Mouse (Mus musculus): ENCODE data around the gene Snx11.

Gene Snx11

DNA sequence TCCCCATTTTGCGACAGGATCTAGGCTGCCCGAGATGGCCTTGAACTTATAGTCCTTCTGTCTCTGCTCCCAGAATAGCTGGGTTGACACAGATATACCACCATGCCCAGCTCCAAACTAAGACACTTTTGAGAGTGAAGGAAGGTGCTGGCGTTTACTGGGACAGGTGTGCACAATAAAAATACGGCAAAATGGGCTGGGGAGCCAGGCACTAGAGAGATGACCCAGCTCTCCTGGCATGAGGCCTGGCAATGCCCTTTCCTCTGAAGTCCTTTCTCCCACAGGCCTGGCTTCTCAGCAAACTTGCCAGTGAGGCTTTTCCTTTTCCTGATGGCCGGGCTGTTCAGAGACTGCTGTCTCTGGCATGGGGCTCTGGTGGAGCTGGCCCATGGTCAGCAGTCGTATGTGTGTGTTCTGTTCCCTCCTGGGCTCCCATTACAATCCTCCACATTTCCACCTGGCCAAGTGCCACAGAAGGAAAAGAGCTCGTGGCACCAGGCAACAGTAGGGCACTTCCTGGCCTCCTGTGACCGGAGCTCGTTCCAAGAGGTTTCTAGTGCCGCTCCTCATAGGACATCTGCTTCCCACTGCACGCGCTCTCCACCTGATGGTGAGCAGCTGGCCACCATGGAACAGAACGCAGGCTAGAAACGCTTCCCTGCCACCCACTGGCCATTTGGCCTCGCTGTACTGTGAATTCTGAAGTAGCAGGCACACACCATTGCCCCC lies 14.5 kb downstream of the Snx11 start:
- no peak for DNase-seq (ENCODE audit: low spot score in 2 of 2)

DNA sequence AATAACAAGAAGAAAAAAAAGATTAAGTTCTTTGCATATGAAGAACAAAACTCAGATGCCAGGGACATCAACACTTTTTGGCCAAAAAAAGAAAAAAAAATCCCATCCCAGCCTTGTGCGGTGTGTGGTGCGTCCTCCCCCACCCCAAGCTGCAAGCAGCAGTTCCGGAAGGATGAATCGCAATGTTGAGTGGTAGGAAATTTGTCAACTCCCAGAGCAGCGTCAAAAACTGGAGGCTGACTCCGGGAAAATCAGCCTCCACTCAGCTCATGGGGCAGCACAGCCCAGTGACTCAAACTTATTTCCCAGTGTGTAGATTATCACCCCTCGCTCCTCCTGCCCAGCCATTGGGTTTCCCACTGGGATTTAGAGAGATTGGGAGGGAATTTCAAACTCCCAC lies 15.4 kb downstream of the Snx11 start:
- DNase-seq (ENCODE audit: low spot score in 2 of 2), result no peak

DNA sequence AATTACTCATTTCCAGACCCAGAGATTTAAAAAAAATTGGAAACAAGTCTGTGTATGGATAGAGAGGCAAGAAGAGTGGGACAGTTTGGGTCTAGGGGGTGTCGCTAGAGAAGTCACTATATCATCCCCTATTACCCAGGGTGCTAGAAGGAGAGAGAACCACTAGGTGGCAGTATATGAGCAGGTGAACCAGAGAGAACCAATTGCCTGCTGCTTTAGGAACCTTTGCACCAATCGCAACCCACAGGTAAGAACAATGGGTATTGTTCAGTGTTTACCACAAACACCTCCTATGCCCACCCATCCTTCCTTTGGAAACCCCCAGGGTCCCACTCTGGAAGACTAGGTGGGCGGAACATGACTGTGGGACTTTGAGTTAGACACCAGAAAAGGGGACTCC lies 17.3 kb downstream of the Snx11 start:
- DNase-seq (ENCODE audit: low spot score in 2 of 2), result peak in 1 of 2 experiments; percentile 42

GRCm38 (mm10) chr11:96758402-96758801 lies 19.0 kb downstream of the Snx11 start:
- DNase-seq (ENCODE audit: low spot score in 2 of 2), result no peak

DNA sequence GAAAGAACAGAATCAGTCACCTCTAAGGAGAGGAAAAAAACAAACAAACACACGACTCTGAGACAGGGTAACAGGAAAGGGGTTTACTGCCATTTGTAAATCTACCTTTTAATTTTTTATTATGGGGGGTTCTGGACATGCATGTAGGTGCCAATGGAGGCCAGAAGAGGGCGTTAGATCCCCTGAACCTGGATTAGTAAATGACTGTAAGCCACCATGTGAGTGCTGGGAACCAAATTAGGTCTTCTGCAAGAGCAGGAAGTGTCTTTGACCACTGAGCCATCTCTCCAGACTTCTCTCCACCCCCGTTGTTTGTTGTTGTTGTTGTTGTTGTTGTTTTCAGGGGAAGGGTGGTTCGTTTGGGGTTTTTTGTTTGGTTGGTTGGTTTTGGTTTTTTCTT lies 19.9 kb downstream of the Snx11 start:
- DNase-seq (ENCODE audit: low spot score in 2 of 2), result no peak

GRCm38 (mm10) chr11:96755298-96755697 lies 22.1 kb downstream of the Snx11 start:
- DNase-seq (ENCODE audit: low spot score in 2 of 2), result no peak

DNA sequence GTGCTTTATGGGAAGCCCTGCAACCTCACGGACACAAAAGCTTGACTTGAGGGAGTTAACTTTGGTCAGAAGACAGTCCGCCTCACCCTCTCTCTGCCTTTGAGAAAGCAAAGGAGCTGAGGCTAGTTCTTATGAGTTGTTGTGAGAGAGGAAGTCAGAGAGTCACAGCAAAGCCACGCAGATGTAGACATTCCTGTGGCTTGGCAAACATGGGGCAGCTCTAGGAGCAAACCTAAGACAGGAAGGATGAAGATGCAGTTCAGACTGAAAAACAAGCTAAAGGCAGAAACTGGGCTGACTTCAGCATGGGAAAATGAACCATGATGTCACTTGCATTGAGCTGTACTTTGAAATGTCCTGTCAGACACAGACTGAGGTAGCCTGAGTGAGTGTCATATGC lies 29.8 kb downstream of the Snx11 start:
- no peak for DNase-seq (ENCODE audit: low spot score in 2 of 2)

DNA sequence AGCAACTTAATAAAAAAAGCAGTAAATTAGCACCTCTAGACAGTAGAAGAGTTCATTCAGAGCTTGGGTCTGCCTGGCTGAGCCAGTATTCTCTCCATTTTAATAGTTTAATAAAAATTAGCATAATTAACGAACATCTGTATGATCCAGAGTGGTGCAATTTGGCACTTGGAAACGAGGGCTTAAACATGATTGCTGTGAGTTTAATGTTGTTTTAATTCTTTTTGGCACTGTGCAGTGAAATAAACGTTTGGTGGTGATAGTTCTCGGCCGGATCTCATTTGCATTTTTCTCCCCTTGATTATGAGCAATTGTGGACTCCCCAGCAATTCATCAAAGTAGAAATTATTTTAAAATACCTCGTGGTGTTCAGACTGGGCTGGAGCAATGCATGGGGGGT lies 30.7 kb downstream of the Snx11 start:
- DNase-seq (ENCODE audit: low spot score in 2 of 2), result no peak

DNA sequence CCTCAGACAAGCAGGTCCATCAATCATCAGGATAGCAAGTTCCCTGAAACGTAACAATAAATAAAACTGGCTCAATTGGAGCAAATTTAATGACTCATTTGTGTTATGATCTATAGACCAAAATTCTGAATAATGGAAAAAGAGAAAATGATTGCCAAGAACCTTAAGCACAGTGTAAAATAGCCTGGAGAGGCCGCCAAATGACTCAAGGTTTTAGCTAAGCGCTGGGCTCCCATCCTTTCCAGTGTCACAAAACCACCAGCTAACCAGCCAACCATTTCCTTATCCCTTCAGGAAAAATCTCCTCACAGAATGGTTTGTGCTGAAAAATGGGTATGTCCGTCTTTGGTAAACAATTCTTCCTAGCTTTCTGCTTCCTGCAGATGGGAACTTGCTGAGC lies 33.5 kb downstream of the Snx11 start:
- DNase-seq (ENCODE audit: low spot score in 2 of 2), result no peak

- no peak for DNase-seq (ENCODE audit: low spot score in 2 of 2)
Measured at GRCm38 (mm10) chr11:96743000-96743399, 34.4 kb downstream of the Snx11 start.

DNA sequence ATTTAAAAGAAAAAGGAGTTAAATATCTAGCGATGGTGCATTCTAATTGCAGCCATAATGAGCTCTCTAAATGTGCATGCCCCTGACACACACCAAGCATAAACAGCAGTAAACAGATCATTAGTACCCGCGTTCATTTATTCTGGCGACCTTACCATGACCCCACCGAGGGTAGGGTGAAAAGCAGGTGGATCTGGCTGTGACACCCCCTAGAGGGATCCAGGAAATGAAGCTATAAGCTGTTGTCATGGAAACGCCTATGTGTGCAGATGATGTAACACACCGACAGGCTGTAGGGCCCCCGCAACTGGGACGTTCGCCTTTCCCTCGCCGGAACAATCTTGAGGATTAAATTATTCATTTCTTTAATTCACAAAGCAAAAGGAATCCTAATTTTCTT lies 35.4 kb downstream of the Snx11 start:
- no peak for DNase-seq (ENCODE audit: low spot score in 2 of 2)

DNA sequence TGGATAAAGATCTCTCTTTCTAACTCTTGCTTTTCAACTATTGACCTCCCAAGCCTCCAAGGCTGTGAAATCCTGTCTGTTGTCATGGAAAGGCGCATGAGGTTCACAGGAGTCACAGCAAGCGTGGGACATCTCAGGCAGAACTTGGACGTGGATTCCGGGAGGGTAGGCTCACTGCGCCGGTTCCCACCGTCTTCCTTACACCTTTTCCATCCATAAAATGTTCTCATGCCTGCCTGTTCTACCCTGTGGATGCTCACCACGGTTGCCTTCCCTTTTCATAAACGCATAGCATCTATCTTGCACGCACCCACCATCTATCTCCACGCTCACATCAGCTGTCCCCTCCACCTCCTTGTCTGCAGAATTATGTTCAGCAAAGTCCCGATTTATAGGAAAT lies 36.6 kb downstream of the Snx11 start:
- DNase-seq (ENCODE audit: low spot score in 2 of 2), result no peak

DNA sequence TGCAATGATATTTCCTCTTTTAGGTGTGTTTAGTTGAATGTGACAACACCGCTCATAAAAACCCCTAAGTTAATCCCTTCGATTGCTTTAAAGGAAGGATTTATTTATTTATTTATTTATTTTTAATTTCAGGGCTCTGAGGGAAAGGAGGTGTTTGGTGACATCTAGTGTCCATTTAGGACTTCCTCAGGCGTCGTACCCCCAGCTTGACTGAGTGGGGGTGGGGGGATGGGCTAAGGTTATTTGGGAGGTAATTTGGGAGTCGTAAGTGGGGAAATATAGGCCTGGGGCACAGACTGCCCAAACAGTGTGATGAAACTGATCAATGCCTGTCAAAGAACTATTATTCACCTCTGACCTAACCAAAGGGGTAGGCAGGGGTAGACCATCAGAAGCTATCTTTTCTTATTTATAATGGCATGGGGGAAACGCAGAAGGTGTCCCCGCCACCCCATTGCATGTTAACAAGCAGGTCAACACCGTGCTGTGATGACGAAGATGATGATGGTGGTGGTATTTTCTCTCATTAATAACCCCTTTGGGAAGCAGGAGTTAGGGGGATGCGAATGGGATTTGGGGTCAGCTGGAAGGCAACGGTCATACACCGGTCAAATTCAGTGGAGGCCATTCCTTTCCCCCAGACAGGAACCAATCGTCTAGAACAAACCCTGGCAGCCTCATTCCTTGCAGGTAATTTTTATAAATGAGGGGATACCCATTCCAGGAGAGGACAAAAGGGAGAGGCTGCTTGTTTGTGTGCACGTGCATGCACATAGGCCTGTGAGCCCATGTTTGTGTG lies 39.5 kb downstream of the Snx11 start:
- DNase-seq (ENCODE audit: low spot score in 2 of 2), result no peak

GRCm38 (mm10) chr11:96736361-96736760 lies 41.0 kb downstream of the Snx11 start:
- DNase-seq (ENCODE audit: low spot score in 2 of 2), result no peak

GRCm38 (mm10) chr11:96735908-96736307 lies 41.5 kb downstream of the Snx11 start:
- DNase-seq (ENCODE audit: low spot score in 2 of 2), result no peak

DNA sequence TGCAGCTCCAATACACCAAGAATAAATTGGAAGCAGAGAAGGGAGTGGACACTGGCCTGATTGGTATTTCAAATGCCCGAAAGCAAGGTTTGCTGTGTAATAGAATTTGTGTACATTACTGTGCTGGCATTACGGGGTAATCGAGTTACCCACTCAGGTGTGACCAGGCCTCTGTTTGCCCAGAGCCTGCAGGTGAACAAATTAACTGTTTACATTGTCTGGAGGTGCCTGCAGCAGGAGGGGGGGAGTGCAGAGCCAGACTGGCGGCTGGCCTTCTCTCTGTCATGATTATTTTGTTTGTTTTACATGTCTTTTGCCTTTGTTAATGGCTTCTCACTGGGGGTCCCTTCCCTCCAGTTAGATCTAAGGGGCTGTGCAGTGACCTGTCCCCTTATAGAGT lies 44.7 kb downstream of the Snx11 start:
- DNase-seq (ENCODE audit: low spot score in 2 of 2), result no peak

DNA sequence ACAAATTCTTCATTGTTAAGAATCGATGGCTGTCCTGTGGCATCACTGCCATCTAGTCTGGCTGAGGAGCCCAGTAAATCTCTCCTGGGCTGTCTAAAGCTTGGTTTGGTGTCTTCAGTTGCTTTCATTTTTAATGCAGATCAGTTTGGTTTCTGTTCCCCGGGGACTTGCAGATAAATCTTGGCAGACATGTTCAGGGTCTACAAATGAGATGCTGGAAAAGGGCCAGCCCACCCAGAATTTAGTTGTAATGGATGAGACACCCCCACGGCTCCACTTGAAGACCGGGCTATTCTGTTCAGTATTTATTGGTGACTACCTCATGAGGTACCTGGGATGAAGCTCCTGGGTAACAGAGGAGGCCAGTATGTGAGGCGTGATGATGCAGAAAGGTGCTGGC lies 47.0 kb downstream of the Snx11 start:
- no peak for DNase-seq (ENCODE audit: low spot score in 2 of 2)

DNA sequence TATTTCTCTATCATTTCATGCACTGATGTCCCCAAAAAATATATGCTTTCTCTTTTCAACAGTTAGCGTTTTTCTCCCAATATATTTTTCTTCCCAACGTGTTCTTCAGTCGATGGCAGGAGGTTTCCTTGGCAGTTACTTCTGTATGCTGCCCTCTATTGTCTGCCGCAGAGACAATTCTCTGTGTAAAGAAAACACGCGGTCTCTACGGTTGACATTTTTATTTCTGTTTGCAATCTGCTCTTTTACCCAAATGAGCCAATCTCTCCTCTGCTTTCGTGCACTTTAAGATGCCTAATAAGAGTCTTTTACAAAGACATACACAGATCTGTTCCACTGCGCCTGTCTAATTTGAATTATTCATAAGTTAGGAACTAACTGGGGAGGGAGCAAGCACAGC lies 47.9 kb downstream of the Snx11 start:
- DNase-seq (ENCODE audit: low spot score in 2 of 2), result no peak

GRCm38 (mm10) chr11:96728577-96728976 lies 48.8 kb downstream of the Snx11 start:
- DNase-seq (ENCODE audit: low spot score in 2 of 2), result no peak

DNA sequence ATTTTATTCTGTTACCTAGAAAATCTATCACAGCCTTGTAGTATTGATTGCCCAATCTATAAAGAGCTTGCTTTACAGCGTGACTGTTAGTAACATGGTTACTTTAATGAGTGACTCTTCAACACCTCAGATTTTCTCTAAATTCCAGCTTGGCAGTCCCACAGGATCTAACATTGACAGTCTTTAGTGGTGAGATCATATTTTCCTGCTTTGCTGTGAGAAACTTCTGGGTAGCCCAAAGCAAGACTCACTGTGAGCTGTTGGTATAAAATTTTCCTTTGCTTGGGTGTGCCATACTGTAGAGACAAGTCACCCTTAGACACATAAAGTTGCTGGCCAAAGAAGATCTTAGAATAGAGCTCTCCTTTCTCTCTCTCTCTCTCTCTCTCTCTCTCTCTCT lies 51.5 kb downstream of the Snx11 start:
- no peak for DNase-seq (ENCODE audit: low spot score in 2 of 2)

GRCm38 (mm10) chr11:96718609-96719008 lies 58.8 kb downstream of the Snx11 start:
- DNase-seq (ENCODE audit: low spot score in 2 of 2), result no peak
